Mouse (Mus musculus): ENCODE data around the gene Slit3. TPM values are rescaled to one million over a fixed set of nuclear protein-coding genes. Genes with fewer than 3 reads are reported as not detected.

Gene Slit3
- polyA plus RNA-seq, 1 experiment = 6.6 TPM

GRCm38 (mm10) chr11:35612262-35612896 lies 491.4 kb downstream of the Slit3 start:
- Histone ChIP-seq H3K27ac (ENCODE audit: insufficient read depth, low read depth, low read length) (no peak overlapping the region), H3K36me3 (ENCODE audit: control insufficient read depth, insufficient read depth, low read length) (no peaks in the 10 kb centered on the region), H3K27me3 (ENCODE audit: control insufficient read depth, insufficient read depth, low read length) (no peaks in the 10 kb centered on the region), H3K4me3 (ENCODE audit: low read depth, low read length) (no peak overlapping the region), H3K4me1 (ENCODE audit: control insufficient read depth, insufficient read depth, insufficient read length, low read length) (no peaks in the 10 kb centered on the region)
- 53% methylated on average over 13 of the region's 13 CpGs for WGBS
- TF ChIP-seq POLR2A (IDR thresholded peaks at IDR 0.05; ENCODE audit: low read depth, low read length) (no peak), CTCF (IDR thresholded peaks at IDR 0.05; ENCODE audit: extremely low read depth, insufficient read length, insufficient replicate concordance, low read depth, low read length) (no peak)

- Histone ChIP-seq H3K4me1 (ENCODE audit: control insufficient read depth, insufficient read depth, insufficient read length, low read length) (no peaks in the 10 kb centered on the region), H3K36me3 (ENCODE audit: control insufficient read depth, insufficient read depth, low read length) (no peaks in the 10 kb centered on the region), H3K27me3 (ENCODE audit: control insufficient read depth, insufficient read depth, low read length) (no peaks in the 10 kb centered on the region), H3K27ac (ENCODE audit: insufficient read depth, low read depth, low read length) (no peak overlapping the region), H3K4me3 (ENCODE audit: low read depth, low read length) (no peak overlapping the region)
- TF ChIP-seq CTCF (IDR thresholded peaks at IDR 0.05; ENCODE audit: extremely low read depth, insufficient read length, insufficient replicate concordance, low read depth, low read length) (no peak), POLR2A (IDR thresholded peaks at IDR 0.05; ENCODE audit: low read depth, low read length) (no peak)
- 51% methylated on average over 3 of the region's 3 CpGs for WGBS
Observed at GRCm38 (mm10) chr11:35614530-35614929, 493.5 kb downstream of the Slit3 start.

GRCm38 (mm10) chr11:35619421-35619820 lies 498.4 kb downstream of the Slit3 start:
- Histone ChIP-seq H3K4me1 (ENCODE audit: control insufficient read depth, insufficient read depth, insufficient read length, low read length) (no peaks in the 10 kb centered on the region), H3K27ac (ENCODE audit: insufficient read depth, low read depth, low read length) (no peak overlapping the region), H3K27me3 (ENCODE audit: control insufficient read depth, insufficient read depth, low read length) (no peaks in the 10 kb centered on the region), H3K4me3 (ENCODE audit: low read depth, low read length) (no peak overlapping the region), H3K36me3 (ENCODE audit: control insufficient read depth, insufficient read depth, low read length) (no peaks in the 10 kb centered on the region)
- TF ChIP-seq POLR2A (IDR thresholded peaks at IDR 0.05; ENCODE audit: low read depth, low read length) (no peak), CTCF (IDR thresholded peaks at IDR 0.05; ENCODE audit: extremely low read depth, insufficient read length, insufficient replicate concordance, low read depth, low read length) (no peak)
- WGBS = 89% methylated on average over 14 of the region's 14 CpGs

- Histone ChIP-seq H3K4me1 (ENCODE audit: control insufficient read depth, insufficient read depth, insufficient read length, low read length) (no peaks in the 10 kb centered on the region), H3K36me3 (ENCODE audit: control insufficient read depth, insufficient read depth, low read length) (no peaks in the 10 kb centered on the region), H3K27me3 (ENCODE audit: control insufficient read depth, insufficient read depth, low read length) (no peaks in the 10 kb centered on the region), H3K4me3 (ENCODE audit: low read depth, low read length) (no peak overlapping the region), H3K27ac (ENCODE audit: insufficient read depth, low read depth, low read length) (no peak overlapping the region)
- WGBS = 76% methylated on average over 3 of the region's 3 CpGs
- TF ChIP-seq POLR2A (IDR thresholded peaks at IDR 0.05; ENCODE audit: low read depth, low read length) = no peak
Observed at GRCm38 (mm10) chr11:35622736-35623135, 501.7 kb downstream of the Slit3 start.

GRCm38 (mm10) chr11:35624515-35625270 lies 503.7 kb downstream of the Slit3 start:
- no peaks in the 10 kb centered on the region for H3K27me3 ChIP-seq (ENCODE audit: control insufficient read depth, insufficient read depth, low read length)
- WGBS = 67% methylated on average over 21 of the region's 21 CpGs
- no peak overlapping the region for H3K27ac ChIP-seq (ENCODE audit: insufficient read depth, low read depth, low read length)
- H3K4me1 ChIP-seq (ENCODE audit: control insufficient read depth, insufficient read depth, insufficient read length, low read length) = no peaks in the 10 kb centered on the region
- no peaks in the 10 kb centered on the region for H3K36me3 ChIP-seq (ENCODE audit: control insufficient read depth, insufficient read depth, low read length)
- TF ChIP-seq CTCF (IDR thresholded peaks at IDR 0.05; ENCODE audit: extremely low read depth, insufficient read length, insufficient replicate concordance, low read depth, low read length) = no peak
- no peak for TF ChIP-seq POLR2A (IDR thresholded peaks at IDR 0.05; ENCODE audit: low read depth, low read length)
- H3K4me3 ChIP-seq (ENCODE audit: low read depth, low read length) = no peak overlapping the region

- 59% methylated on average over 6 of the region's 6 CpGs for WGBS
- Histone ChIP-seq H3K27me3 (ENCODE audit: control insufficient read depth, insufficient read depth, low read length) (no peaks in the 10 kb centered on the region), H3K36me3 (ENCODE audit: control insufficient read depth, insufficient read depth, low read length) (no peaks in the 10 kb centered on the region), H3K27ac (ENCODE audit: insufficient read depth, low read depth, low read length) (no peak overlapping the region), H3K4me1 (ENCODE audit: control insufficient read depth, insufficient read depth, insufficient read length, low read length) (no peaks in the 10 kb centered on the region), H3K4me3 (ENCODE audit: low read depth, low read length) (no peak overlapping the region)
- no peak for TF ChIP-seq POLR2A (IDR thresholded peaks at IDR 0.05; ENCODE audit: low read depth, low read length)
- no peak for TF ChIP-seq CTCF (IDR thresholded peaks at IDR 0.05; ENCODE audit: extremely low read depth, insufficient read length, insufficient replicate concordance, low read depth, low read length)
Observed at GRCm38 (mm10) chr11:35625576-35625975, 504.6 kb downstream of the Slit3 start.

- WGBS = 84% methylated on average over 10 of the region's 10 CpGs
- H3K27me3 ChIP-seq (ENCODE audit: control insufficient read depth, insufficient read depth, low read length) = no peaks in the 10 kb centered on the region
- H3K27ac ChIP-seq (ENCODE audit: insufficient read depth, low read depth, low read length) = no peak overlapping the region
- TF ChIP-seq POLR2A (IDR thresholded peaks at IDR 0.05; ENCODE audit: low read depth, low read length) (no peak), CTCF (IDR thresholded peaks at IDR 0.05; ENCODE audit: extremely low read depth, insufficient read length, insufficient replicate concordance, low read depth, low read length) (no peak)
- no peaks in the 10 kb centered on the region for H3K4me1 ChIP-seq (ENCODE audit: control insufficient read depth, insufficient read depth, insufficient read length, low read length)
- H3K4me3 ChIP-seq (ENCODE audit: low read depth, low read length) = no peak overlapping the region
- no peaks in the 10 kb centered on the region for H3K36me3 ChIP-seq (ENCODE audit: control insufficient read depth, insufficient read depth, low read length)
Observed at GRCm38 (mm10) chr11:35626161-35626885, 505.3 kb downstream of the Slit3 start.
